Mouse (Mus musculus) limb, embryonic 11.5 days (tissue): ENCODE results near the gene Card6. TPM values are rescaled to one million over a fixed set of nuclear protein-coding genes. Genes with fewer than 3 reads are reported as not detected.

ENCODE experiments used
- ATAC-seq: fragments of 200-750 bp; cut with Nextera tagmentation; 2 replicates; pipeline ENCODE4 v1.8.0; 2017; ENCODE audit warnings: low read depth; ENCODE audit not compliant: insufficient number of reproducible peaks, low FRiP score, low TSS enrichment
- DNase-seq: peaks from one replicate; pipeline ENCODE4 v3.0.0-alpha.2; 2015; ENCODE audit warnings: low spot score
- H3K27ac ChIP-seq: fragments of 300-500 bp; sonication (generic); replicated peaks from 2 replicates; pipeline ENCODE4 v1.5.1; 2014; ENCODE audit warnings: low read depth, mild to moderate bottlenecking, low read length
- H3K27me3 ChIP-seq: fragments of 300-500 bp; sonication (generic); 2 replicates; pipeline ENCODE4 v1.6.1; 2014; ENCODE audit warnings: mild to moderate bottlenecking, low read length, mixed read lengths; ENCODE audit not compliant: control insufficient read depth, insufficient read depth
- H3K36me3 ChIP-seq: fragments of 300-500 bp; sonication (generic); 2 replicates; pipeline ENCODE4 v1.6.1; 2014; ENCODE audit warnings: mild to moderate bottlenecking, low read length, moderate library complexity, mixed read lengths; ENCODE audit not compliant: control insufficient read depth, insufficient read depth
- H3K4me1 ChIP-seq: fragments of 300-500 bp; sonication (generic); 2 replicates; pipeline ENCODE4 v1.6.1; 2014; ENCODE audit warnings: low read length, mixed read lengths; ENCODE audit not compliant: control insufficient read depth, insufficient read depth
- H3K4me2 ChIP-seq: fragments of 300-500 bp; sonication (generic); 2 replicates; pipeline ENCODE4 v1.6.1; 2014; ENCODE audit warnings: low read depth, mild to moderate bottlenecking, moderate library complexity; ENCODE audit not compliant: severe bottlenecking
- H3K4me3 ChIP-seq: fragments of 300-500 bp; sonication (generic); 2 replicates; pipeline ENCODE4 v1.5.1; 2014; ENCODE audit warnings: low read depth, low read length
- H3K9ac ChIP-seq: fragments of 300-500 bp; sonication (generic); 2 replicates; pipeline ENCODE4 v1.6.1; 2014; ENCODE audit warnings: mild to moderate bottlenecking, low read length
- H3K9me3 ChIP-seq: fragments of 300-500 bp; sonication (generic); 2 replicates; pipeline ENCODE4 v1.6.1; 2016; ENCODE audit warnings: low read length; ENCODE audit not compliant: control insufficient read depth
- WGBS: fragments of 180-500 bp; shearing (Covaris S2); extraction: QIAGEN DNeasy Blood & Tissue Kit; methylation state at CpG from one replicate; pipeline ENCODE4 v1.1.7; 2014; 5-methylcytosine and 5-hydroxymethylcytosine counted together
- polyA plus RNA-seq: library from polyadenylated mRNA; unstranded; fragments of >200 nt; fragmentation: Nextera tagmentation; extraction: Ambion mirVana; gene quantifications from 2 replicates; pipeline ENCODE4 v1.2.1, GENCODE M21; 2014

The Card6 gene
- polyA plus RNA-seq, 1 experiment from 2014 or later = 1.4 TPM

DNA sequence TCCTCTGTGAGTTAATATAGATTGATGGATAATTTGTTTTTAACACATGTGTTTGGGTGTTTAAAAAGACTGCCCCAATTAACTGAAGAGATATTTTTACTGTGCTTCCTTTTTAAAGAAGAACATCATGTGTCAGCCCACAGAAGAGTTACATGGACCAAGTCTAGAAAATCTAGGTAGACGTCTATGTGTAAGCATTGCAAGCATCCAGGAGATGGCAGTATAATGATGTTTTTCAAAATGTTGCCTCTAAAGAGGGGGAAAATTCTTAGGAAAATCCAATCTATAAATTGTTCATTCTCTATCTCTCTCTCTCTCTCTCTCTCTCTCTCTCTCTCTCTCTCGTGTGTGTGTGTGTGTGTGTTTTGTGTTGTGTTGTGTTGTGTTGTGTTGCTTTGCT lies 22.2 kb downstream of the Card6 start:
- Histone ChIP-seq H3K4me3 (no peak overlapping the region), H3K27me3 (no peaks in the 10 kb centered on the region), H3K4me2 (no peak overlapping the region), H3K9ac (no peak overlapping the region), H3K27ac (no peak overlapping the region), H3K36me3 (no peaks in the 10 kb centered on the region), H3K9me3 (no peaks in the 10 kb centered on the region), H3K4me1 (no peaks in the 10 kb centered on the region)
- ATAC-seq (no peak), DNase-seq (no peak)
- 20% methylated on average over 2 of the region's 2 CpGs for WGBS

GRCm38 (mm10) chr15:5081235-5081634 lies 27.1 kb downstream of the Card6 start:
- DNase-seq (no peak), ATAC-seq (no peak)
- 83% methylated on average over 1 of the region's 1 CpGs for WGBS
- H3K36me3 ChIP-seq = no peaks in the 10 kb centered on the region
- no peak overlapping the region for H3K9ac ChIP-seq
- no peak overlapping the region for H3K4me3 ChIP-seq
- H3K27me3 ChIP-seq = no peaks in the 10 kb centered on the region
- H3K4me2 ChIP-seq = no peak overlapping the region
- no peak overlapping the region for H3K27ac ChIP-seq
- no peaks in the 10 kb centered on the region for H3K9me3 ChIP-seq
- no peaks in the 10 kb centered on the region for H3K4me1 ChIP-seq

DNA sequence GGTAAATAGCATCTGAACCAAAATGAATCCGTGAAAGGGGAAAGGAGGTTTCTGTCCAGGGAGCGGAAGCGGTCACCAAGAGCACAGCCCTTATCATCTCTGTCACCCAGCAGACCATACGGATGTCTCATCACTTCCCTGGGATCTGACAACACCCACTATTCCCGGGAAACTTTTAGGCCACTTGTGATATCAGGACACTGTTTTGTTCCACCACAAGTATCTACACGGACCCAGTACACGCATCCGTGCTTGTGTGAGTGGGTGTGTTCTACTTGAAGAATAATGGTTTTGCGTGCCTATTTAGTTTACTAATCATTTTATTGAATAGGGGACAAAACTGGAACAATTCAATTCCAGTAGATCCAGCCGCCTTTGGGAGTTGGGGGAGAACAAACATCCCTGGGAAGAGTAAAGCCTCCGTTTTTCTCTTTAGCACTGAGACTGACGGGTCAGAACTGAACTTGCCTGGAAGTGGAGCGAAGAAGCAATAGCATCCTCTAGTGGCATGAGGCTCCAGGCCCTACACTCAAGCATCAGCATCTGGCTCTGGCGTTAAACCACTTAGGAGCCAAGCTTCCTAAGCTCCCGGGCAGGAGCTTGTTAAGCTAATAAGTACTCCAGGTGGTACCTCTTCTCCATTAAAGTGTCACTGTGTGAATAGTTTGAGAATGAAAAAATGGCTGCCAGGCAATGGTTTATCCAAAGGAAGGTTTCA lies 39.4 kb downstream of the Card6 start:
- Histone ChIP-seq H3K9me3 (no peaks in the 10 kb centered on the region), H3K36me3 (no peaks in the 10 kb centered on the region), H3K27ac (no peak overlapping the region), H3K4me3 (no peak overlapping the region), H3K4me1 (no peaks in the 10 kb centered on the region), H3K9ac (no peak overlapping the region), H3K27me3 (no peaks in the 10 kb centered on the region), H3K4me2 (no peak overlapping the region)
- WGBS = 61% methylated on average over 15 of the region's 15 CpGs
- peak; percentile 53 for DNase-seq
- peak; percentile 39; the same call in 1 of the 2 replicates for ATAC-seq

GRCm38 (mm10) chr15:5063635-5064034 lies 44.7 kb downstream of the Card6 start, which contains the start of gene C7:
TSS of gene C7 (minus strand) at chr15:5063740.
- no peak within 1 kb of the TSS for H3K9ac ChIP-seq
- no peak for ATAC-seq
- no peak within 1 kb of the TSS for H3K4me2 ChIP-seq
- no peaks in the 10 kb centered on the region for H3K36me3 ChIP-seq
- H3K27me3 ChIP-seq = no peaks in the 10 kb centered on the region
- H3K27ac ChIP-seq = no peak within 1 kb of the TSS
- H3K4me1 ChIP-seq = no peaks in the 10 kb centered on the region
- no peak for DNase-seq
- no peaks in the 10 kb centered on the region for H3K9me3 ChIP-seq
- no peak within 1 kb of the TSS for H3K4me3 ChIP-seq

Other genes starting within 250 kb of the Card6 start
- not detected in 2 replicates for gene Mroh2b, start 209.8 kb downstream of the Card6 start, polyA plus RNA-seq
- 0.09 TPM in 1 of 2 replicates, not detected in the other for gene C7, start 44.8 kb downstream of the Card6 start, polyA plus RNA-seq
- gene Rpl37, start 8.1 kb upstream of the Card6 start, polyA plus RNA-seq = 651 and 672 TPM in 2 replicates
- gene Prkaa1, start 35.3 kb upstream of the Card6 start, polyA plus RNA-seq = 20.4 and 21.2 TPM in 2 replicates
- gene Ttc33, start 77.0 kb upstream of the Card6 start, polyA plus RNA-seq = 46.2 and 47.2 TPM in 2 replicates
- 1.4 TPM in 2 replicates for gene Ptger4, start 135.6 kb upstream of the Card6 start, polyA plus RNA-seq